Mouse (Mus musculus) megakaryocyte-erythroid progenitor cell, adult 5 weeks (primary cell): ENCODE results near the gene Olfr1269. TPM values are rescaled to one million over a fixed set of nuclear protein-coding genes. Genes with fewer than 3 reads are reported as not detected.

Experiments
- polyA plus RNA-seq: library from polyadenylated mRNA; stranded (reverse); fragments of >175 nt; gene quantifications from 2 replicates; pipeline ENCODE4 v1.2.3, GENCODE M21; 2012

The Olfr1269 gene
- polyA plus RNA-seq: not detected in 2 replicates

DNA sequence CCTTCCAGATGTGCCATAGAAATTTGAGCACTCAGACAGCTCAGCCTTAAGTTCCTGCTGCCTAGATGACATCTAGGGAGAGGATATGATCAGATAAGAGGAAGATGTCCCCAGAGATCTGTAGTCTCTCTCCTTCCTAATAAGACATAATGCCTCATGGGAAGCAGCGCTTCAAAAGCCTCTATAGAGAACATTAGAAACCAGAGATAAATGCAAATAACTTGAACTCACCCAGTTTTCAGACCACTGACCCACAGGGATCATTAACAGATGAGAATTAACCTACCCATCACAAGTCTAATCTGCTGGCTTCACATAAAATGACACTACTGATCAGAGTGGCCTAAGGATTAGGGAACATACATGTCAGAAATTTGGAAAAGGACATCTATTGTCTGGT lies at the start of gene Olfr1269:
TSS of gene Olfr1269 (minus strand) at position 101 of the 400 bp plus-strand sequence.

GRCm38 (mm10) chr2:90152991-90153390 lies 31.8 kb upstream of the Olfr1269 start, which contains the start of gene Olfr1270:
Olfr1270 (minus strand) TSS chr2:90153091.

GRCm38 (mm10) chr2:90142196-90142595 lies 21.0 kb upstream of the Olfr1269 start, which contains the start of gene Olfr32:
Olfr32 (minus strand) TSS chr2:90142296.

Other genes with a start within 250 kb of the Olfr1269 start
- not detected in 2 replicates for gene Olfr1257, start 243.0 kb downstream of the Olfr1269 start, polyA plus RNA-seq
- 0.01 TPM in 1 of 2 replicates, not detected in the other for gene Olfr1258, start 194.1 kb downstream of the Olfr1269 start, polyA plus RNA-seq
- not detected in 2 replicates for gene Olfr1259, start 172.7 kb downstream of the Olfr1269 start, polyA plus RNA-seq
- not detected in 2 replicates for gene Olfr1260, start 147.1 kb downstream of the Olfr1269 start, polyA plus RNA-seq
- gene Olfr1261, start 130.2 kb downstream of the Olfr1269 start, polyA plus RNA-seq: not detected in 2 replicates
- gene Olfr1262, start 121.3 kb downstream of the Olfr1269 start, polyA plus RNA-seq: not detected in 2 replicates
- 0.03 TPM in 1 of 2 replicates, not detected in the other for gene Olfr1263, start 109.3 kb downstream of the Olfr1269 start, polyA plus RNA-seq
- not detected in 2 replicates for gene Olfr1264, start 95.8 kb downstream of the Olfr1269 start, polyA plus RNA-seq
- not detected in 2 replicates for gene Olfr1265, start 86.1 kb downstream of the Olfr1269 start, polyA plus RNA-seq
- gene Olfr140, start 57.8 kb downstream of the Olfr1269 start, polyA plus RNA-seq: 0.08 TPM in 1 of 2 replicates, not detected in the other
- 0.02 TPM in 1 of 2 replicates, not detected in the other for gene Olfr32, start 20.9 kb upstream of the Olfr1269 start, polyA plus RNA-seq
- 0.02 TPM in 1 of 2 replicates, not detected in the other for gene Olfr1270, start 31.7 kb upstream of the Olfr1269 start, polyA plus RNA-seq
- gene Olfr1506, start 103.1 kb upstream of the Olfr1269 start, polyA plus RNA-seq: not detected in 2 replicates
- gene Olfr142, start 136.2 kb upstream of the Olfr1269 start, polyA plus RNA-seq: not detected in 2 replicates
- not detected in 2 replicates for gene Olfr1271, start 149.6 kb upstream of the Olfr1269 start, polyA plus RNA-seq
- gene Olfr1272, start 171.4 kb upstream of the Olfr1269 start, polyA plus RNA-seq: not detected in 2 replicates
- 0.10 TPM in 1 of 2 replicates, not detected in the other for gene Gm13769, start 200.8 kb upstream of the Olfr1269 start, polyA plus RNA-seq